Mouse (Mus musculus) megakaryocyte-erythroid progenitor cell, adult 5-6 weeks (primary cell): ENCODE results near the gene Otop3. TPM values are rescaled to one million over a fixed set of nuclear protein-coding genes. Genes with fewer than 3 reads are reported as not detected.

Source experiments
- ATAC-seq: replicated peaks from 2 replicates; pipeline ENCODE4 v1.8.0; 2016; ENCODE audit warnings: mild to moderate bottlenecking, inconsistent platforms; ENCODE audit not compliant: severe bottlenecking, poor library complexity, low FRiP score, low TSS enrichment
- total RNA-seq, 2 experiments: library from RNA; stranded (forward) in 1 of 2; stranded (reverse) in 1 of 2; fragments of 200-1000, 215-1000 nt in 1 of 2; fragments of >200 nt in 1 of 2; fragmentation: Nextera tagmentation in 1 of 2; gene quantifications; 2 replicates each; pipeline ENCODE4 v1.2.3; 2014 to 2017

Otop3 gene
- total RNA-seq, 2 experiments from 2014 or later: not detected

DNA sequence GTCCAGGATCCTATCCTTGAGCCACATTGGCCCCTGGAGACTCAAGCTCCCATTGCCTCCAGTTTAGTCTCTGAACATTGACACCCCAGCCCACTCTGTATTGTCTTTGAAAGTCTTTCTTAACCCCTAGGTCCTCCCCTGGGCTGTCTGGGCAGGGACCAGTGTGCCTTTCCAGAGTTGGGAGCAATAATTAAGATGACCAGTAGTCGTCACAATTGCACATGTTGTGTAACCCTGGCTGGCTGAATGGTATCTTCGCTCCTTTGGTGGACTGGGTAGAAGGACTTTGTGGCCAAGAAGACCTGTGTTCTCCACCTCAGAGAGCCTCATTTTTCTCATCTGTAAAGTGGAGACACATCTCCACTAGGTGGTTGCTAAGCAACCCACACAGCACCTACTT, 20.3 kb upstream of the Otop3 start:
- peak; percentile 52; the same call in 1 of the 2 replicates for ATAC-seq

DNA sequence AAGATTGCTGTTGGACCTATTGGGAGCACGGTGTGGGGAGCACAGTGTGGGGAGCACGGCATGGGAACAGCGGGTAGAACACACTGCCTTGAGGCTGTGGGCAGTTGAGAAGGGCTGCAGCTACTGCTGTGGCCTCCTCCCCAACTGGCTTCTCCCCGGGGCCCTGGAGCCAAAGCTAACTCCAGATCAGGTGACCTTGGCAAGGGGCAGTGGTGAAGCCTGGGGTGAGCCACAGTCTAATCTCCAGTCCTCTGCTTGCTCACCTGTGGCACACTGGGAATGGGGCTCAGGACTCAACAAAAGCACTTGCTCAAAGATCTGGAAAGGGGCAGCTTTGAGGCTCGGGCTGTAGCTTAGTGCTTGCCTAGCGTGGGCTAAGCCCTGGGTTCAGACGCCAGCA, 17.3 kb upstream of the Otop3 start:
- ATAC-seq: no peak

DNA sequence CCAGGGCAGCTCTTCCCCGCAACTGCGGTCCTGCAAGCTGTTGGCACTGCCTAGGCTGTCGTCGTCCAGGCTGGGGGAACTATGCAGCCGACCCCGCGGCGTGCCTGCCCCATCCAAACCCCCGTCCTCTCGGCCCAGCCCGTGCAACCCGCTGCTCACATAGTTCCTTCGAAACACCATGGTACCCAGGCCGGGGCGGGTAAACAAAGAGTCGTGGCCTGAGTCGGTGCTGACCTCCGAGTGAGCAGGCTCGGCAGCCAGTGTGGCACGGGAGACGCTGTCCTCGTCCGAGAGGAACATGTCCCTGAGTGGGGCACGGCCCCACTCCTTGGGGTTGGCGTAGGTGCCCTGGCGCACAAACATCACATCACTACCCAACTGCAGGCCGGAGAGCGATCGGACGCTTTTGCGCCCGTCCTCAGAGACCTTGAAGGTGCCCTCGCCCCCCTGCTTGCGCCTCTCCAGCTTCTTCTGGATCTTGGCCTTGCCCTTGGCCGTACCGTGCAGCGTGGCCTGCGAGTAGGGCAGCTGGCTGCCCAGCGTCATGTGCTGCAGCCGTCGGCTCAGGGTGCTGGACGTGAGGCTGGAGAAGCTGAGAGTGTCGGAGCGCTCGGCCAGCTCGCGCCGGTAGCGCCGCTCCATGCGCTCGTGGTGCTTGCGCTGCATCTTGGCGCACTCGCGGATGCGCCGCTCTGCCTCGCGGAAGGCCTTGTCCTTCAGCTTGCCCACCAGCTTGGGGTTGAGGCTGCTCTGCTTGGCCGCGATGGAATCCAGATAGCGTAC, 16.1 kb upstream of the Otop3 start:
- no peak for ATAC-seq

DNA sequence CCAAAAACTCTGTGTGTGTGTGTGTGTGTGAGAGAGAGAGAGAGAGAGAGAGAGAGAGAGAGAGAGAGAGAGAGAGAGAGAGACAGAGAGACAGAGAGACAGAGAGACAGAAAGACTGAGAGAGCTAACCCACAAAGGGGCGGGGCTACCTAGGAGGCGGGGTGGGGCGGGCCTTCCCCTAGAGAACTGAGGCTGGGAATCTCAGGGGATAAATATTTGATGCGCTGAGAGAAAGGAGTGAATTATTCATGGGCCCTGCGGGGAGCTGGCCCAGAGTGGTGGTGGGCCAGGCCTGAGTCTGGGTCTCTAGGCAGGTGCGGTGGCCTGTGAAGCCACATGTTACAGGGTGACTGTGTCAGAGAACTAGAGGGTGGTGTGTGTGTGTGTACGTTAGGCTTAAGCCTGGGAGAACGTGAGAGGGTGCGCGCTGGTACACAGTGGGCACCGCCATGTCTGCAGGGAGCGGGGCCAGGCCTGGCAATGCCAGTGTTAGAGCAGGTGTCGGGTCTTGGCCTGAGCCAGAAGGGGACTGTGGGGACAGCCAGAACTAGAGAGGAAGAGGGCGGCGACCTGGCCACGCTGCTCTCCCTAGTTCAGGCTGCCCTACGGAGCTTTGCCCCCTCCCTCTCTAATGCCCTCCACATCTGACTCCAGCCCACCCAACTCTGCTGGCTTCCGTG, 14.7 kb upstream of the Otop3 start:
- peak; percentile 4; the same call in 1 of the 2 replicates for ATAC-seq

DNA sequence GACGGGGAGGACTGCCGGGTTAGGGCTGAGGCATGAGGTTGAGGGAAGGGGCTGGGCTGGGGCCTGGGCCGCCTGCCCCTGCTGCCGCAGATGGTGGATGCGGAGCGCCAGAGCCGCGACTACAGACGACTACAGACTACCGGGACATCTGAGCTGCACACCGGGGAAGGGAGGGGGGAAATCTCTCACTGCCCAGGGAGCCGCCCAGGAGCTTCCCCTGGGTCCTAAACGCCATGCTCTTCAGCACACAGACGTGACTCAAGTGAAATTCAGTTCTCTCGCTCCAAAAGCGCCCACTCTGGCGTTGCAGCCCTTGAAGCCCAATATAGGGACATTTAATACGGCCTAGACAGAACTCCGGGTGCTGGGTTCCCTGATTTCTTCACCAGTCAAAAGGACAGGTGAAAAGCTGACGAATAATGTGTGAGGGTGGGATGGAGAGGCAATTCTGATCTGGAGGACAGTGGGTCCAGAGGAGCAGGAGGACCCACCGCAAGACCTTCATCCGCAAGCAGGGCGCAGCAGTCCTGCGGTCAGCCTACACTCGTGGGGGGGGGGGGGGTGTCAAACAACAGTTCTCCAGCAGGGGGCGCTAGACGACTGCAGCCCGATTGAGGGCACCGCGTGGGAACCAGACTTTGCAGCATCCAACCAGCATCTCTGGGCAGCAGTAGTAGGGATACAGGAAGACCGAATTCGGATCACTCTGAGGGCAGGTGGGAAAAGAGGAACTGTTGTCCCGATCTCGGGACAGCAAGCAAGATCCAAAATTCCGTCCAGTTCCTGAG, 12.4 kb upstream of the Otop3 start, which contains the start of gene Ush1g:
Ush1g (minus strand) TSS at position 136 of the 788 bp plus-strand sequence.
- ATAC-seq: peak; percentile 46

DNA sequence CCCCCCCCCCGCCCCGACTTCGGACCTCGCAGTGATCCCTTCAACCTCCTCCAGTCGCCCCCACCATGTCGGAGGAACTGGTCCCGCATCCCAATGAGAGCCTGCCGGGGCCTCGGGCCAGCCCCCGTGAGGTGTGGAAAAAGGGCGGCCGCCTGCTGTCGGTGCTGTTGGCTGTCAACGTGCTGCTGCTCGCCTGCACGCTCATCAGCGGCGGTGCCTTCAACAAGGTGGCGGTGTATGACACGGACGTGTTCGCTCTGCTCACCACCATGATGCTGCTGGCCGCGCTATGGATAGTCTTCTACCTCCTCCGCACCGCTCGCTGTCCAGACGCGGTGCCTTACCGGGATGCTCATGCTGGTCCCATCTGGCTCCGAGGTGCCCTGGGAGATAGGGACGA, 11.2 kb upstream of the Otop3 start:
- no peak for ATAC-seq

DNA sequence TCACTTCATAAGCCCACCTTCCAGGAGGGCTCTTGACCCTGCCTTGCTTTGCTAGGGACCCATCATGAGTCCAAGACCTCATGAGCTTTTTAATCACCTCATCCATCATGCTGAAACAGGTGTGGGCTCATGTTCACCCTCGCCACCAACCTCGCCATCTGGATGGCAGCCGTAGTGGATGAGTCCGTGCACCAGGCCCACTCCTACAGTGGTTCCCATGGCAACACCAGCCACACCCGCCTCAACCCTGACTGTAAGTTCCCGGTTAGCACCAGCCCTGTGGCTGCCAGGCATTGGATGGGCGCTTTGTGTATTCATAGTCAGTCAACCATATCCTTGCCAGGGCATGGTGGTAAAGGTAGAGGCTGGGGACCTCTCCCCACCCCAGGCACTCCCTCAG, 7.8 kb upstream of the Otop3 start:
- no peak for ATAC-seq

DNA sequence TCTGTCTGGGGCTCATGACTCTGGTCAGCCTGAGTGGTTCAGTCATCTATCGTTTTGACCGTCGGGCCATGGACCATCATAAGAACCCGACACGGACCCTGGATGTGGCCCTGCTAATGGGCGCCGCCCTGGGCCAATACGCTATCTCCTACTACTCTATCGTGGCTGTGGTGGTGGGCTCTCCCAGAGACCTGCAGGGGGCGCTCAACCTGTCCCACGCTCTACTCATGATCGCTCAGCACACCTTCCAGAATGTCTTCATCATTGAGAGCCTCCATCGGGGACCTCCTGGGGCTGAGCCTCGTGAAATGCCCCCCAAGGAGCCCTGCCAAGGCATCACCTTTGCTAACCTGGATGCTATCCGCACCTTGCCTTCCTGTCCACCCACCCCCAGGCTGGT, 5.2 kb upstream of the Otop3 start:
- ATAC-seq: peak; percentile 43; the same call in 1 of the 2 replicates

DNA sequence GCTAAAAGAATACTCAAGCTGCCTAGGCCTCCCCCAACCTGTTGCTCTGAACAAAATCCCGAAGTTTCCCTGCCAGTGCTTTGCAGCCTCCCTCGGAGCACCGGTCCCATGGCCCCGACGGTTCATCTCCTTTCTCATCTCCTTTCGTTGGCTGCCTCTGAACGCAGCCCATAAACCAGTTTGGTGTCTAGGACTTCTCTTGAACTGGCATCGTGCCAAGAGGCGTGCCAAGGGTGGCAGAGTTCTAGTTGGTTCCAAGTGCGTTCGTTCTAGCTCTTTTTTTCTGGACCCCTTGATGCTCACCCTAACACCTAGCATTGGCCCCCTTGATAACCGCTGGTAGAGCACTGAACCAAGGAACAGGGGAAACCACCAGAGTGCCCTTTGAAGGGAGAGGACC, 692 bp downstream of the Otop3 start:
- ATAC-seq: no peak

DNA sequence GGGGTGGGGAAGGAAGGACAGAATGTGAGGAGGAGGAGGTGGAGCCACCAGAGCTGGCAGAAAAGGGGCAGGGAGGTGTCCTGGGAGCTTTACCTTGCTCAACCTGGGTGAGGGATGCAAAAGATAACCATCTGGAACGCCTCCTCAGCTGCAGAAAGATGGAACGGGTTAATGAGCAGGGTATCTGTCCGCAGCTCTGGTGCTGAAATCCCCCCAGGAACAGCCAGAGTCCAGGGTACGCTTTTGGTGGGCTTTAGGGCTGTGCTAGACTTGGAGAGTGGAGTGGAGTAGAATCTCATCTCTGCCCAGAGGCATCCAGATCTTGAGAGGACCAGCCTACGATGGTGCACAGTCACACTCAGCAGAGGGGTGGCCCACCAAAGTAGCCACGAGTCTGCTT, 1.6 kb downstream of the Otop3 start:
- no peak for ATAC-seq

DNA sequence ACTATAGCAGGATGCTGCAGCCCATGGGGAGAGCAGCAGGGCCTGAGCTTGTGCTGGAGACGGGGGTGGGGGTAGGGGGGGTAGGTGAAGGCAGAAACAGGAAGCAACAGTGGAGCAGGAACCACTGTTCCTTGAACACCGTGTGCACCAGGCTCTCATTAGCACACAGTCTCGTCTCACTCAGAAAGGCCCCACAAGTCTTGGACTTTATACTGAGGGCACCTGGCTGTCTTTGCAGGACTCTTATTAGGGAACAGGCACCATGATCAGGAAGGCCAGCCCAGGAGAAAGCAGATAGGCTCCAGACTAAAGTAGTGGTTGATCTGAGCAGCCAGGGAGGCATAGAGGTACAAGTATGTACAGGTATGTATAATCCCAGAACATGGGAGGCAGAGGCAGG, 2.8 kb downstream of the Otop3 start:
- no peak for ATAC-seq

DNA sequence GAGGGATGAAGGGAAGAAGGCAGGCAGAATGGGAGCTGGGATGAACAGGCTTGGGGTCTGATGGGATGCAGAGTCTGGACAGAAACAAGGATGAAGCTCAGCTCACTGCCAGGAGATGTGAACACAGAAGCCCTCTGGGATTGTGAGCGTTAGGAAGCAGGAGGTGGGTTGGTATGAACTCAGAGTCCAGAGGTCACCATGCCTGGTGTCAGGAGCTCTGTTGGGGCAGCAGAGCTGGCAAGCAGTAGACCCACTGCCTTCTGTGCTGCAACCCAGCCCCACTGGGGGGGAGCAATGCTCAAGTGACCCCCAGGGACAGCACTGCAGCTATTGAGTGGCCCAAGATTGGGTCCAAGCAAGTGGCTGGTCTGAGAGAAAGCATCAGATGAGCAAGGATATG, 3.3 kb downstream of the Otop3 start:
- ATAC-seq: no peak

DNA sequence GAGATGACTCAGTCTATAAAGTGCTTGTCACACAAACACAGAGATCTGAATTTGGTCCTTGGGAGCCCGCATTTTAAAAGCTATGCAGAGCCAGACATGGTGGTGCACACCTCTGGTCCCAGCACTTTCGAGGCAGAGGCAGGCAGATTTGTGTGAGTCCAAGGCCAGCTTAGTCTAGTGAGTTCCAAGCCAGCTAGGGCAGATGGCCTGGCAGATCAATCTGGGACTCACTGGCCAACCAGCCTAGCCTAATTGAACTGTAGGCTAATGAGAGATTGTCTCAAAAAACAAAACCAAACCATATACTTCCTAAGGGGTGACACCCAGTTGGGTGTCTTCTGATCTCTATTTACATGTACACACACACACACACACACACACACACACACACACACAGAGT, 6.7 kb downstream of the Otop3 start:
- ATAC-seq: no peak

DNA sequence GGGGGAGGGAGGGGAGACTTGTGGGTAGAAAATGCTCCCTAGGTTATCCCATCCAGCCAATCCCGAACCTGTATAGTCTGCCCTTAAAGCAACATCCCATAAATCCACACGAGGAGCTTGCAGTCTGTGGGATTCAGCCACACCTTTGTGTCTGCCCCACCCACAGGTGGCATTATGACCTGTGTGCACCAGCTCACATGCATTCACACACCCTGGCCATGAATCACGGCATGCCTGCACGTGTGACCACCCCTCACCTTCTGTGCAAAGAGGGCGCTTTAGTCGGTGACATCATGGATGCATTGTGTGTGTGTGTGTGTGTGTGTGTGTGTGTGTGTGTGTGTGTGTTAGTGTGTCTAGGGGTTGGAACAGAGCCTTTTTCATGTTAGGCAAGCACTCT, 7.3 kb downstream of the Otop3 start:
- ATAC-seq: no peak

DNA sequence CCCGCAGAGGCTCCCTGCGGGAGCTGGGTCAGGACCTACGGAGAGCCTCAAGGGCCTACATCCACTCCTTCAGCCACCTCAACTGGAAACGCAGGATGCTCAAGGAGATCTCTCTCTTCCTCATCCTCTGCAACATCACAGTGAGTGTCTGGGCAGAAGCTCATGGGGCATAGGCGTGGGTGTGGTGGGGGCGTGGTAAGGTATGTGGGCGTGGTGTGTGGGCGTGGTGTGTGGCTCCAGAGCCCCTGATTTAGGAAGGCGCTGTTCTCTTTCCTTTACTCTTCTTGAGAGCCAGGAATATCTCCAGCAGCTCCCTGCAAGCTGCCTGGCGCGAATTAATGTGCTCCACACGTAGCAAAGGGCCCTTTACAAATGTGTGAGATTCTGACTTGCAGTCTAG, 10.4 kb downstream of the Otop3 start:
- ATAC-seq: no peak; the same call in 1 of the 2 replicates

DNA sequence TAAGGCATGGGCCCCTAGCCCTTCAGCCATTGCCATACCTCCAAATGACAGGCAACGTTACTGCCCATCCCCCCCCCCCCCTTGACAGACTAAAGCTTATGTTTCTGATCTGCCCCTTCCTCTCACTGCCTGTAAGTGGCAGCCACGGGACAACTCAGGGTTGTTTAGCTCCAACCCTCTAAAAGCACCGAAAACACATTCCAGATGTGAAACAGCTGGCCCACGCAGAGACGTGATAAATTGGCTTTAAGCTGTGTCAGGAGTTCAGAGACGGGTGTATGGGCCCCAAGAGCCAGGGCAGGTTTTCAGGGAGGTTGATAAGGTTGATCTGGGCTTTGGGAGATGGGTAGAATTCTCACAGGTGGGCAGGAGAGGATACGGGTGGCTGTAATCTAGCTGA, 11.0 kb downstream of the Otop3 start:
- no peak for ATAC-seq

DNA sequence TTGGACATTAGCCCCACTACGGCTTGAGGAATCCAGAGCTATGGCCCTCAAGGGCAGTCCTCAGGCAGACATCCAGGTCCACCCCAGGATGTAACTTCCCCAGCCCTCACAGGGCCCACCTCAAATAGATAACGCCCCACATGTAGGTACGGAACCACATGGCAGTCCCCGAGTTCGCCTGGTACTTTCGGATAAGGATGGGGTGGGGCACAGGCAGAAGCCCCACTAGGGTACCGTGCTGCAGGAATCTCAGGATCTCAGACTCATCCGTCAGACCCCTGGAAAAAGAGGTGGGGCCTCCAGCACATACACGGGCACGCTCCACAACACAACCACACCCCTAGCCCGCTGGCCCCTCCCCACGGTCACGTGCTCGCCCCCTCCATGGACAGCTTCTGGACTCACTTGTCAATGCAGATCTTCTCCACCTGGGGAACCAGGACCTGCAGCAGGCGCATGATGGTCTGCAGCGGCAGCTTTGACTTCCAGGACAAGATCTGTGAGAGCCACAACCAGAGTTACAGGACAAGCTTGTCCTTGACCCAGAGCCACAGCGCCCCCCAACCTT, 14.2 kb downstream of the Otop3 start:
- ATAC-seq: no peak

DNA sequence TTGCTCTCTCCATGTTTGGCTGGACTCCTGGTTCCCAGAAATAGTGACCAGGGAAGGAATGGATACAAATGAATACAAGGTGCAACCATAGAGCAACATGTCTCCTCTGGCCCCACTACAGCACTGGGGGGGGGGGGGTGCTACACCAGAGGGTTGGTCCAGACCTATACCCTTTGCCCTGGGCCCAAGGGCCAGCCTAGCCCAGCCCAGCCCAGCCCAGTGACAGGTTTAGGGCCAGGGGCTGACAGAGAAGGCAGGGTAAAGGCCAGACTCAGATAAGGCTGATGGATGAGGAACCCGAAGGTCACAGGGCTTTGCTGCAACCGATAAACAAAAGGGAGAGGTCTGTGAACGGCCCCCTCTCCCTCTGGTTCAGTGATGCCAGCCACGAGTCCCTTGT, 15.4 kb downstream of the Otop3 start:
- ATAC-seq: no peak

DNA sequence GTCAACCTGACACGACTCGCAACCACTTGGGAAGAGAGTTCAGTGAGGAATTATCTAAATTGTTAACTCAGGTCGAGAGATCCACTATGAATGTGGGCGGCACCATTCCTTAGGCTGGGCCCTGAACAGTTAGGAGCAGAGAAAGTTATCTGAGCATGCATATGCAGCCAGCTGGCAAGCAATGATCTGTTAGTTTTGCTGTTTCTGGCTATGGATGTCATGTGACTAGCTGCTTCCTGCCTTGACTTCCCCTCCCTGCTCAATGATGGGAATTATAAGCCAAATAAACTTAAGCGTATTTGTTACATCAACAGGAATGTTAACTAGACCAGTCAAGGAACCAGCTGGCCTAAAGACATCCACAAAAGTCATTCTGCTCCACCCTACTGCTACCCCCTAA, 18.8 kb downstream of the Otop3 start:
- ATAC-seq: no peak

DNA sequence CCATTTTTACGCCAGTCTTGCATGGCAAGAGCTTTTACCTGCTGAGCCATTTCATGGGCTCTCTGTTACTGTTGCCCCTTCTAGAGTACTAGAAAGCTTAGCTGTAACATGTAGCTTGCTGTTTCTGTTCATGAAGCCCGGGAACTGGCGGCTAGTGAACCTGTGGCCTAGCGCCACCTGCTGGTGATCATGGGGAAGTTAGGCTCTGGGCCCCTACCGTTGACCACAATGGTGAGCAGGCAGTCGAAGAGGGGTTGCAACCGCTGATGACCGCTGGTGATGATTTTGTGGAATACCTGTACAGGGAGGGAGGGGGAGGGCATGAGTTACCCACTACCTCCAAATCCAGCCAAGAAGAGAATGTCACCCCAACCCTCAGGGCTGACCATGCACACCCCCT, 19.7 kb downstream of the Otop3 start:
- ATAC-seq: peak; percentile 66; the same call in 1 of the 2 replicates
